Mouse (Mus musculus): ENCODE measurements around the gene Iqck. TPM values are rescaled to one million over a fixed set of nuclear protein-coding genes. Genes with fewer than 3 reads are reported as not detected.

The Iqck gene
- 3.7 and 4.6 TPM in 2 replicates for polyA plus RNA-seq (2015; fragmentation: Nextera tagmentation; extraction: Ambion mirVana)

GRCm38 (mm10) chr7:118855171-118855876 is at the start of gene Iqck:
Gene Iqck (plus strand): TSS chr7:118855752.
- WGBS: under 1% methylated on average over 52 of the region's 57 CpGs
- peak within 1 kb of the TSS; percentile 71 for H3K27ac ChIP-seq (ENCODE audit: low read length)

GRCm38 (mm10) chr7:118806631-118807411 is 48.7 kb upstream of the Iqck start:
- Histone ChIP-seq H3K4me2 (ENCODE audit: low read depth, low read length) (no peak overlapping the region), H3K4me3 (ENCODE audit: low read length) (no peak overlapping the region), H3K36me3 (ENCODE audit: control insufficient read depth, insufficient read depth, low read length) (0 out of 2 replicates have a peak, but pooled peaks cover 2% of the 10 kb centered on the region), H3K4me1 (replicated peaks; ENCODE audit: control insufficient read depth, insufficient read depth, low read length) (peaks cover 11% of the 10 kb centered on the region), H3K27me3 (ENCODE audit: control insufficient read depth, insufficient read depth, low read depth, low read length) (no peaks in the 10 kb centered on the region), H3K27ac (ENCODE audit: low read length) (peak overlapping the region; percentile 20; the same call in 1 of the 2 replicates), H3K9me3 (ENCODE audit: control insufficient read depth, low read length) (no peaks in the 10 kb centered on the region), H3K9ac (ENCODE audit: low read length) (no peak overlapping the region)
- WGBS: 43% methylated on average over 16 of the region's 16 CpGs
- peak; percentile 49; the same call in 1 of the 2 replicates for ATAC-seq (ENCODE audit: low read depth)

More at GRCm38 (mm10) chr7:118855171-118855876, at the start of gene Iqck:
- ATAC-seq (ENCODE audit: low read depth): peak; percentile 98
- Histone ChIP-seq H3K9me3 (ENCODE audit: control insufficient read depth, low read length) (no peaks in the 10 kb centered on the region), H3K4me1 (replicated peaks; ENCODE audit: control insufficient read depth, insufficient read depth, low read length) (peaks cover 15% of the 10 kb centered on the region), H3K36me3 (ENCODE audit: control insufficient read depth, insufficient read depth, low read length) (peaks cover 7% of the 10 kb centered on the region), H3K27me3 (ENCODE audit: control insufficient read depth, insufficient read depth, low read depth, low read length) (no peaks in the 10 kb centered on the region), H3K4me3 (ENCODE audit: low read length) (peak within 1 kb of the TSS; percentile 87), H3K4me2 (ENCODE audit: low read depth, low read length) (peak within 1 kb of the TSS; percentile 88), H3K9ac (ENCODE audit: low read length) (peak within 1 kb of the TSS; percentile 82)

- no peak overlapping the region for H3K9ac ChIP-seq (ENCODE audit: low read length)
- peaks cover 4% of the 10 kb centered on the region; the same call in 1 of the 2 replicates for H3K36me3 ChIP-seq (ENCODE audit: control insufficient read depth, insufficient read depth, low read length)
- H3K4me3 ChIP-seq (ENCODE audit: low read length): no peak overlapping the region
- 0 out of 2 replicates have a peak overlapping the region, but pooled peaks have one; percentile 20 for H3K27ac ChIP-seq (ENCODE audit: low read length)
- peaks cover 11% of the 10 kb centered on the region for H3K4me1 ChIP-seq (replicated peaks; ENCODE audit: control insufficient read depth, insufficient read depth, low read length)
- no peak overlapping the region for H3K4me2 ChIP-seq (ENCODE audit: low read depth, low read length)
- 39% methylated on average over 8 of the region's 8 CpGs for WGBS
- no peaks in the 10 kb centered on the region for H3K9me3 ChIP-seq (ENCODE audit: control insufficient read depth, low read length)
- no peaks in the 10 kb centered on the region for H3K27me3 ChIP-seq (ENCODE audit: control insufficient read depth, insufficient read depth, low read depth, low read length)
- peak; percentile 82 for ATAC-seq (ENCODE audit: low read depth)
Measured at GRCm38 (mm10) chr7:118807899-118808298, 47.7 kb upstream of the Iqck start.

- Histone ChIP-seq H3K4me3 (ENCODE audit: low read length) (no peak overlapping the region), H3K27ac (ENCODE audit: low read length) (no peak overlapping the region), H3K4me1 (replicated peaks; ENCODE audit: control insufficient read depth, insufficient read depth, low read length) (peaks cover 11% of the 10 kb centered on the region), H3K9me3 (ENCODE audit: control insufficient read depth, low read length) (no peaks in the 10 kb centered on the region), H3K4me2 (ENCODE audit: low read depth, low read length) (no peak overlapping the region), H3K9ac (ENCODE audit: low read length) (no peak overlapping the region), H3K27me3 (ENCODE audit: control insufficient read depth, insufficient read depth, low read depth, low read length) (no peaks in the 10 kb centered on the region), H3K36me3 (ENCODE audit: control insufficient read depth, insufficient read depth, low read length) (peaks cover 7% of the 10 kb centered on the region)
- ATAC-seq (ENCODE audit: low read depth): no peak
- 52% methylated on average over 12 of the region's 12 CpGs for WGBS
Measured at GRCm38 (mm10) chr7:118811407-118812106, 44.0 kb upstream of the Iqck start.

GRCm38 (mm10) chr7:118813592-118813991 is 42.0 kb upstream of the Iqck start:
- no peak for ATAC-seq (ENCODE audit: low read depth)
- Histone ChIP-seq H3K27ac (ENCODE audit: low read length) (no peak overlapping the region), H3K9me3 (ENCODE audit: control insufficient read depth, low read length) (no peaks in the 10 kb centered on the region), H3K4me1 (replicated peaks; ENCODE audit: control insufficient read depth, insufficient read depth, low read length) (no peaks in the 10 kb centered on the region; the same call in 1 of the 2 replicates), H3K36me3 (ENCODE audit: control insufficient read depth, insufficient read depth, low read length) (peaks cover 7% of the 10 kb centered on the region), H3K27me3 (ENCODE audit: control insufficient read depth, insufficient read depth, low read depth, low read length) (no peaks in the 10 kb centered on the region), H3K4me3 (ENCODE audit: low read length) (no peak overlapping the region), H3K9ac (ENCODE audit: low read length) (no peak overlapping the region), H3K4me2 (ENCODE audit: low read depth, low read length) (no peak overlapping the region)
- WGBS: 87% methylated on average over 4 of the region's 4 CpGs

GRCm38 (mm10) chr7:118816275-118816674 is 39.3 kb upstream of the Iqck start:
- Histone ChIP-seq H3K9me3 (ENCODE audit: control insufficient read depth, low read length) (no peaks in the 10 kb centered on the region), H3K4me3 (ENCODE audit: low read length) (no peak overlapping the region), H3K27me3 (ENCODE audit: control insufficient read depth, insufficient read depth, low read depth, low read length) (no peaks in the 10 kb centered on the region), H3K4me1 (replicated peaks; ENCODE audit: control insufficient read depth, insufficient read depth, low read length) (no peaks in the 10 kb centered on the region; the same call in 1 of the 2 replicates), H3K4me2 (ENCODE audit: low read depth, low read length) (no peak overlapping the region), H3K9ac (ENCODE audit: low read length) (no peak overlapping the region), H3K27ac (ENCODE audit: low read length) (no peak overlapping the region), H3K36me3 (ENCODE audit: control insufficient read depth, insufficient read depth, low read length) (peaks cover 7% of the 10 kb centered on the region)
- WGBS: 90% methylated on average over 3 of the region's 3 CpGs
- no peak for ATAC-seq (ENCODE audit: low read depth)

- no peak overlapping the region for H3K4me2 ChIP-seq (ENCODE audit: low read depth, low read length)
- no peaks in the 10 kb centered on the region for H3K27me3 ChIP-seq (ENCODE audit: control insufficient read depth, insufficient read depth, low read depth, low read length)
- ATAC-seq (ENCODE audit: low read depth): no peak
- H3K36me3 ChIP-seq (ENCODE audit: control insufficient read depth, insufficient read depth, low read length): peaks cover 5% of the 10 kb centered on the region
- H3K4me3 ChIP-seq (ENCODE audit: low read length): no peak overlapping the region
- H3K27ac ChIP-seq (ENCODE audit: low read length): no peak overlapping the region
- no peaks in the 10 kb centered on the region for H3K4me1 ChIP-seq (replicated peaks; ENCODE audit: control insufficient read depth, insufficient read depth, low read length)
- H3K9me3 ChIP-seq (ENCODE audit: control insufficient read depth, low read length): no peaks in the 10 kb centered on the region
- H3K9ac ChIP-seq (ENCODE audit: low read length): no peak overlapping the region
- whole genome bisulfite sequencing: 90% methylated on average over 7 of the region's 7 CpGs
Measured at GRCm38 (mm10) chr7:118817741-118818140, 37.8 kb upstream of the Iqck start.

GRCm38 (mm10) chr7:118819666-118820065 is 35.9 kb upstream of the Iqck start:
- Histone ChIP-seq H3K9me3 (ENCODE audit: control insufficient read depth, low read length) (no peaks in the 10 kb centered on the region), H3K36me3 (ENCODE audit: control insufficient read depth, insufficient read depth, low read length) (peaks cover 1% of the 10 kb centered on the region), H3K4me3 (ENCODE audit: low read length) (no peak overlapping the region), H3K9ac (ENCODE audit: low read length) (no peak overlapping the region), H3K4me1 (replicated peaks; ENCODE audit: control insufficient read depth, insufficient read depth, low read length) (no peaks in the 10 kb centered on the region), H3K27ac (ENCODE audit: low read length) (no peak overlapping the region), H3K27me3 (ENCODE audit: control insufficient read depth, insufficient read depth, low read depth, low read length) (no peaks in the 10 kb centered on the region), H3K4me2 (ENCODE audit: low read depth, low read length) (no peak overlapping the region)
- WGBS: 71% methylated on average over 1 of the region's 1 CpGs
- no peak for ATAC-seq (ENCODE audit: low read depth)

GRCm38 (mm10) chr7:118821356-118821755 is 34.2 kb upstream of the Iqck start:
- 69% methylated on average over 7 of the region's 7 CpGs for WGBS
- H3K4me3 ChIP-seq (ENCODE audit: low read length): no peak overlapping the region
- no peak overlapping the region for H3K27ac ChIP-seq (ENCODE audit: low read length)

More at GRCm38 (mm10) chr7:118821356-118821755, 34.2 kb upstream of the Iqck start:
- no peak overlapping the region for H3K4me2 ChIP-seq (ENCODE audit: low read depth, low read length)
- no peaks in the 10 kb centered on the region; the same call in 1 of the 2 replicates for H3K36me3 ChIP-seq (ENCODE audit: control insufficient read depth, insufficient read depth, low read length)
- ATAC-seq (ENCODE audit: low read depth): no peak
- no peaks in the 10 kb centered on the region for H3K4me1 ChIP-seq (replicated peaks; ENCODE audit: control insufficient read depth, insufficient read depth, low read length)
- no peak overlapping the region for H3K9ac ChIP-seq (ENCODE audit: low read length)
- no peaks in the 10 kb centered on the region for H3K27me3 ChIP-seq (ENCODE audit: control insufficient read depth, insufficient read depth, low read depth, low read length)
- H3K9me3 ChIP-seq (ENCODE audit: control insufficient read depth, low read length): no peaks in the 10 kb centered on the region

All from lung, embryonic 16.5 days (tissue).